Mouse (Mus musculus) thymus, adult 18-20 months (tissue): ENCODE data around the gene Drd5.

Experiments used
- DNase-seq, 2 experiments: peaks; one replicate each; pipeline ENCODE4 v3.0.0; 2022; ENCODE audit warnings: mixed read lengths in 2 of 2

The Drd5 gene

GRCm38 (mm10) chr5:38356927-38357326 lies 37.8 kb downstream of the Drd5 start:
- DNase-seq = no peak

- no peak for DNase-seq
These were observed 40.5 kb downstream of the Drd5 start for GRCm38 (mm10) chr5:38359716-38360115.

GRCm38 (mm10) chr5:38364396-38364795 lies 45.2 kb downstream of the Drd5 start:
- no peak for DNase-seq

DNA sequence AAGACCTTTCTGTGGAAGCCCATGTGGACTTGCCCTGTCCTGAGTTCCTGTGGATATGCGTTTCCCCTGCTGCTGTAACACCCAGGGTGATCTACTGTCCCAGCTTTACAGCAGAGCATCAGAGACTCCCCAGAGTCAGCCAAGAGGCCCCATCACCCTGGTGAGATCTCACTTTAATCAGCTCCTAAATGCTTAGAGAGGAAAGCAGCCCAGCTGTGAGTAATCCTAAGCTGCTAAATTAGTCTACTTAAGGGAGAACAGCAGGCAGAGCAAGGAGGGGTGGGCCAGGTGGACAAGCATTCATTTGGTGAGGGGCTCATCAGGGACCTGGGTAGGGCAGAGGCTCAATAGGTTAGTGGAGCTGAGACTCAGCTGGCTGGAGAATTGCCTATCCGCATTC lies 46.4 kb downstream of the Drd5 start:
- no peak for DNase-seq

DNA sequence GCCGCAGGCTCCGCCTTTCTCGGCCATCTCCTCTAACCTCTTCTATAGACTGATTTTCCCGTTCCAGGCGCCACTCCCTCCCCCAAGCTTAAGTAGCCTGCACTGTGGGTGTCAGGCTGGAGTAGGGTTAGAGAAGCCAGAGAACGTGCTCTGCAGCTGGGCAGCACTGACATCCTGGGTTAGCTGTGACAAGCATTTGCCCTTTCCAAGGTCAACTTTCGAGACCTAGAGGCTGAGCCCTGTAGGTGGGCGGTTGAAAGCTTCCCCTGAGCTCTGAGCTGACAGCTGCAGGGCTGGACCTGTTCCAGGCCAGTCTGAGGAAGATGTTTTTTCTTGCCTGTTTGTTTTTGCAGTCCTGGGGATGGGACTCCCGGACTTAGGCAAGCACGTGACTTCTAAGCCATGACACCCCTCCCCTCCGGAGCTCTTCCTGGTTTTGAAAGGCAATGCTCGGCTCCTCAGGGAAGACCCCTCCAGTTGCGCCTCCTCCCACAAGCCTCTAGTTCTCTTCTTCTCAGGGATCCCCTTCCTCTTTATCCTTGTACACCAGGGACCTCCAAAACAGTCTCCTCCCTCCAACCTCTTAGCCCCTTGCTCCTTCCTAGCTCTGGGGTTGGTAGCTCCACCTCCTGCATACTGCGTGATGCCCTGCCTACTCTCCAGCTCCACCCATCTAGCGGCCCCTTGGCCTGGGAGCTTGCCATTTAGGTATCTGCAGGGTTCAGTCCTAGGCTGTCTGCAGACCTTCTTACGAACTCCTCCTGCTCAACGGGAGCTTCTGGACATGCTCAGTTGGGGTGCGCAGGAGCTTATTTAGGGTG lies 47.7 kb downstream of the Drd5 start:
- DNase-seq = peak in 1 of 2 experiments; percentile 6

- DNase-seq = no peak
These were observed 52.1 kb downstream of the Drd5 start for GRCm38 (mm10) chr5:38371308-38371707.
